Mouse (Mus musculus): ENCODE measurements at regions not wholly inside any gene's neighbourhood (a gene's known extent, or its start where the extent isn't known, plus 50 kb on each side); places are given as distances from the start of the nearest gene placed in this dataset.

DNA sequence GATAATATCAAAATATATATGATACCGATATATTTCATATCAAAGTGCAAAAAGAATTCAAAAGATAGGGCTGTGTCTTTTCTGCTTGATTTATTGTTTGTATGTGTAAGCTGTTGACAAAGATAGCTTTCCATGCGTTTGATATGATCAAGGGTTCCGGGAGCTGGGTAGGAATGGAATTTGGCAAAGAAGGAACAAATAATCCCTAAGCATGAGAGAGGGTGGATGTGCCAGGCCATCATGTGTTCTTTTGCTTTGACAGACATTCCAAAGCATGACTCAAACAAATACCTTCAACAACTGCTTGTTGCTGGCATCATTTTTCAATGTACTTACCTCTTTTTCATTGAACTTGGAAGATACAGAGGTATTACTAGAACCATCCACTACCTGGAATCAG is 246.9 kb upstream of the Zfp930 start:
- no peak for TF ChIP-seq POLR2A (IDR thresholded peaks at IDR 0.05; ENCODE audit: borderline replicate concordance, extremely low read depth, low read depth, low read length)
- no peak for TF ChIP-seq CTCF (IDR thresholded peaks at IDR 0.05; ENCODE audit: insufficient read depth, low read length)

Data from lung, adult 2 months (tissue).